Mouse (Mus musculus) cerebellum, adult 11-12 months (tissue): ENCODE measurements around the gene Naglu.

Source experiments
- DNase-seq: peaks from one replicate; pipeline ENCODE4 v3.0.0; 2022

The Naglu gene

GRCm38 (mm10) chr11:101058726-101059125 is 11.1 kb upstream of the Naglu start:
- no peak for DNase-seq

- DNase-seq = no peak
These were observed 10.3 kb upstream of the Naglu start for GRCm38 (mm10) chr11:101059473-101059872.

GRCm38 (mm10) chr11:101060126-101060525 is 9.7 kb upstream of the Naglu start:
- peak; percentile 57 for DNase-seq

DNA sequence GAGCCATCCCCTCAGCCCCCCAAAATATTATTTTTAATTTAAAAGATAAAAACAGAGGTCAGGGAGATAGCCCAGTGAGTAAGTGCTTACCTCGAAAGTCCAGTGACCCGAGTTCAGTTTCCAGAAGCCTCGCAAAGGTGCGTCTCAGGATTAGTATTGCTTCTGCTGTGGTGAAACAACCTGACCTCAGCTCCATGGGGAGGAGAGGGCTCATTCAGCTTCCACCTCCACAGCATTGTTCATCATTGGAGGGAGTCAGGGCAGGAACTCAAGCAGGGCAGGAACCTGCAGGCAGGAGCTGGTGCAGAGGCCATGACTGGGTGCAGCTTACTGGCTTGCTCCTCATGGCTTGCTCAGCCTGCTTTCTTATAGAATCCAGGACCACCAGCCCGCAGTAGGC is 8.8 kb upstream of the Naglu start:
- DNase-seq = peak; percentile 22

- DNase-seq = peak; percentile 38
These were observed 7.5 kb upstream of the Naglu start for GRCm38 (mm10) chr11:101062165-101062884.

DNA sequence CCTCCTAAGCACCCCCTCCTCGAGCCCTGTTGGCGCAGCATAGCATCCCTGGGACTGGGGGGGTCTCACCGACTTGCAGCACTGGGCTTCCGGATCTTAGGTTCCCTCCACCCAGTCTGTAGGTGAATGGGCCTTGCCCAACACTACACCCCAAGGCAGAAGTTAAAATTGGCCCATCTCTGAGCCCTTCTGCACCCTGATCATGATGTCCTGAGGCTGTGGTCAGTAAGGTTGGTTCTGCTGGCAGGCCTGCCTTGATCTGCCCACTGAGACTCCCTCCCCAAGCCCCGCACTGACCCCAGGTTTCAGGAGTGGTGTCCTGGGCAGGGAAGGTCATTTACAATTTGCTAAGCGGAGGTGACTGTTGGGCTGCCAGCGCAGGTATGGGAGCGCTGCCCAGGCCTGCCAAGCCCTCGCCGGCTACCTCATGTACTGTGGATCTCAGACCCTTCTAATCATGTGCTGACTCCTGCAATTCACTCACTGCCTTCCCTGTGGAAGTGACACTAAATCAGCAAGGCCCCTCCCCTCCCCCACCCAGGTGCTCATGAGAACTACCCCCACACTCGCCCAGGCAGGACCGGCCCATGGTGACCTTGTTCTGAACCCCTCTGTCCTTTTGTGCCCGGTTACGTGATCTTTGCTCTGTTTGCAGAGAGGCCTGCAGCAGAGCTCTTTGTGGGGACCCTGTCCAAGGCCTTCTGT is 6.7 kb upstream of the Naglu start:
- peak; percentile 54 for DNase-seq

- peak; percentile 77 for DNase-seq
These were observed 6.0 kb upstream of the Naglu start for GRCm38 (mm10) chr11:101063676-101064327.

GRCm38 (mm10) chr11:101064462-101064861 is 5.3 kb upstream of the Naglu start:
- peak; percentile 21 for DNase-seq

GRCm38 (mm10) chr11:101065002-101065401 is 4.8 kb upstream of the Naglu start:
- DNase-seq = no peak

DNA sequence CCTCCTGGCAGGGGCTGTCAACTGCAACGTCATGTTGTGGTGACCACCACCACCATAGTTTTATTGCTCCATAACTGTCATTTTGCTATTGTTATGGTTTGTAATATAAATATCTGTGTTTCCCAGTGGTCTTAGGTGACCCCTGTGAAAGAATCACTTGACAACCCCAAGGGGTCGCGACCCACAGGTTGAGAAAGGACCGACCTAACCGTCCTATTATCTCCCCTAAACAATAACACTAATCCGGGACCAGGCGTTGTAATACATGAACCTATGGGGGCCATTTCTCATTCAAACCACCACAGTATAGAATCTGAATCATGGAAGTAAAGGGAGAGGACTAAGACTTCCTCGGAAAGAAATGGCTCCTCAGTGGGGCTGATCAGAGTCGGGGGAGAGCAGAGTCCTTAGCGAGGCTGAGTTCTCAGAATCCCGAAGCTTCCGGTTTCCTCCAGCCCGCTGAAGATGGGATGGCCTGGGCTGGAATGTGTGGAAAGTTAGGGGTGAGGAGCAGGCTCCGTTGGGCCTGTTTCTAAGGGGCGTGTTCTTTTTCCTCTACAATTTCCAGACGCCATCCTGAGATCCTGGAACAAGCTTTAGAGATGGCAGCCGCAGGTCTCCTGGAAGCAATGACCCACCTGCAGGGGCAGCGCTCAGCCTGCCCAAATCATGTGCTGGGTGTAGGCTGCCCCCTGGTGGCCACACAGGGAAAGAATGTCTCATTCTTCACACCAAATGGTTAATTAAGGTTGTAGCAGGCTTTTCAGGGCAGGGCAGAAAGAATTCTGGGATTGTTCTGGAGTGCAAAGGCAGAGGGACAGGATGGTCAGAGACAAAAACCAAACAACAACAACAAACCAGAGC is 3.0 kb upstream of the Naglu start:
- peak; percentile 88 for DNase-seq

- no peak for DNase-seq
These were observed 346 bp downstream of the Naglu start for GRCm38 (mm10) chr11:101070189-101070527.

DNA sequence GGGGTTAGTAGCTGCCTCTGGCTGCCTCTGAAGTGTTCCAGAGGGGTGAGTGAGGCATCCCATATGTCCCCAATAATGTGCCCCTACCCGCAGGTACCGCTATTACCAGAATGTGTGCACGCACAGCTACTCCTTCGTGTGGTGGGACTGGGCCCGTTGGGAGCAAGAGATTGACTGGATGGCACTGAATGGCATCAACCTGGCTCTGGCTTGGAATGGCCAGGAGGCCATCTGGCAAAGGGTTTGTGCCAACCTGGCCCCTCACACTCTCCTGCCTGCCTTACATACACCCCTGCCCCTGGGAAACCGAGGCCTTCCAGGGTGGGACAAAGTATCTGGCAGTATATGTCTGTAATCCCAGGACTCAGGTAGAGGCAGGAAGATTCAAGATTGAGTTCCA is 1.2 kb downstream of the Naglu start:
- DNase-seq = no peak

- peak; percentile 65 for DNase-seq
These were observed 2.1 kb downstream of the Naglu start for GRCm38 (mm10) chr11:101071810-101072428.

- DNase-seq = no peak
These were observed 8.3 kb downstream of the Naglu start, which contains the start of gene Hsd17b1 for GRCm38 (mm10) chr11:101078121-101078520. TSS of gene Hsd17b1 (plus strand) at chr11:101078411.

GRCm38 (mm10) chr11:101079746-101080145 is 9.9 kb downstream of the Naglu start:
- DNase-seq = peak; percentile 49

DNA sequence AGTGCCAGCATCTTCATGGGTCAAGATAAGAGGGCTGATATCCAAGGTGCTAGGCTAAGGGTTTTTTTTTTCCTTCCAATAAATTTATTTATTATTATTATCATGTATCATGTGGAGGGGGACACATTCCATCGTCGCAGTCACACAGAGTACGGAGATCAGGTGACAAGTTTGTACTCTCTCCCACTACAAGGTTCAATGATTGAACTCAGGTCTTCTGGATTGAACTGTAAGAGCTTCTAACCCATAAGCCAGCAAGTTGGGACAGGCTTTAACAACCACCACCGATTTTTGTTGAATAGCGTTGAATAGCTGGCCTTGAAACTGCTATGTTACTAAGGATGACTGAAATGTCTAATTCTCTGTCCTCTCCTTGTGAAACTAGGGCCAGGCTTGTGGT is 10.6 kb downstream of the Naglu start:
- DNase-seq = peak; percentile 8

DNA sequence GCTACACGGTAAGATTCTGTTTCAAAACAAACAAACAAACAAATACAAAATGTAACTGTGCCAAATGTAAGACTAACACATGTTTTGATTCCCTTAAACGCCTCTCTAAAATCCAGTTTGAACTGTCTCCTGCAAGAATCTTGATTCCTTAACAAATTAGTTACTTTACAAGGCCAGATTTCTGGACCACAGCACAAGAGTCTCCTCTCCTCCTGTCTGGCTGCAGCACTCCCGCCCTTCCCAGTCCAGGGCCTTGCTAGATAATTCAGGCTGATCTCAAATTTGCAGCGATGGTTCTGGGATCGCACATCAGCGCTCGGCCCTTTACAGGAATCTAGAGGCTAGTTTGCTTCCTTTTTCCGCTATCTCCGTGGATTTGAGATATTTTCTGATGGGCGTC is 11.8 kb downstream of the Naglu start:
- no peak for DNase-seq

DNA sequence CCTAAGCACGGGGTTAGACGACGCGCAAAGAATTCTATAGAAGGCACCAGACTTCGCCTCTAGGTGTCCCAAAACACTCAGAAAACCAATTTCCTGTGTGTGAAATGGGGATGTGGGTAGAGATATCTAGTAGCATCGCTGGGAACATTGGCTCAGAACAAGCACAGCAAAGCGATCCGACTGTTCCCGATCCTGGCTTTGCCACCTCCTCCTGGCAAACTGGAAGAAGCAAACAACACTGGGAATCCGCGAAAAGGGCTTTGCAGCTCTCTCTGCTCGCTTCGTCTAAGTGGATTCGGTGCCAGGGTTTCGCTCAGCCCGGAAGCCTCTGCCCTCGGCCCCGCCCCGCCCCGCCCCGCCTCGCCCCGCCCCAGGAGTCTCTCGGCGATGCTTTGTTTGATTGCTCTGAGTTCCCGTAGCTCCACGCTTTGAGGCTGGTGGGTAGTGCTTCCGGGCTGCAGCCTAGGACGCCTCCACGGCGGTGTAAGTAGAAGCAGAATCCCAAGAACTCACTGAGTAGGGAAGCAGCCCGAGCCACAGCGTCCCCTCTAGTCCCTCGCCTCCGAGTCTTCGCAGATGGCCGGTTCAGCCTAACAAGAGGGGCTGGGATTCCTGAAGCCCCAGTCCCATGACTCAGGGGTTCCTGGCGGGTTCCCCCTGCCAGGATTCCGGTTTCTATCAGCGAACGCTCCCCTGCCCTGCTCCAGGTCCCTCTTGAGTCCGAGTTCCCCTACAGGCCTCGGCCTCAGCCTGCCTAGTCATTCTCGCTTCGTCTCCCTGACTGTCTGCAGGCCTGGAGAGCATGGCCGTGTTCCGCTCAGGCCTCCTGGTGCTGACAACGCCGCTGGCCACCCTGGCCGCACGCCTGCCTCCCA is 12.6 kb downstream of the Naglu start, which contains the start of gene Coasy:
Gene Coasy, plus strand, starts transcription at position 358 of the 875 bp plus-strand sequence.
- peak; percentile 92 for DNase-seq

GRCm38 (mm10) chr11:101083083-101083697 is 13.4 kb downstream of the Naglu start:
- DNase-seq = peak; percentile 75

DNA sequence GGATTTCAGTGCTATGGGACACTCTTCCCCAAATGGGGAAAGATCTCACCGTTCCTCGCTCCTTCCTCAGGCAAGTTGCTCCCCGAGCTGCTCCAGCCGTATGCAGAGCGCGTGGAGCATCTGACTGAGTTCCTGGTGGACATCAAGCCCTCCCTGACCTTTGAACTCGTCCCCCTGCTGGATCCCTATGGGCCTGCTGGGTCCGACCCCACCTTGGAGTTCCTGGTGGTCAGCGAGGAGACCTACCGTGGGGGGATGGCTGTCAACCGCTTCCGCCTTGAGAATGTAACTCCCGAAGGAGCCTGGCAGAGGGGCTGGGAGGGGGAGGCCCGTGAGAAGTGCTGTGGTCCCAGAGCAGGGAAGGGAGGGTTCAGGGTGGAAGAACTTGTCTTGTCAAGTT is 14.4 kb downstream of the Naglu start:
- DNase-seq = peak; percentile 61

DNA sequence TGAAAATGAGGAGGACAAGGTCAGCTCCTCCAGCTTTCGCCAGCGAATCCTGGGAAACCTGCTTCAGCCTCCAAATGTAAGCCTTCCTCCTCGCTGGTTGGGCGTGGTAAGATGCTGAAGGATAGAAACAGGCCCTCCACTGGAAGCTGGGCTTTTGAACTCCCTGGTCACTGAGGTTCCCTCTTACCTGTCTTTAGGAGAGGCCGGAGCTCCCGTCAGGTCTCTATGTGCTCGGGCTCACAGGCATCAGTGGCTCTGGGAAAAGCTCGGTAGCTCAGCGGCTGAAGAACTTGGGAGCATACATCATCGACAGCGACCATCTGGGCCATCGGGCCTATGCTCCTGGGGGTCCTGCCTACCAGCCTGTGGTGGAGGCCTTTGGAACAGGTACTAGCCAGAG is 15.0 kb downstream of the Naglu start:
- DNase-seq = peak; percentile 41
